Mouse (Mus musculus): Measurements from ENCODE around the gene Nfe2l1. TPM values are rescaled to one million over a fixed set of nuclear protein-coding genes. Genes with fewer than 3 reads are reported as not detected.

Nfe2l1 gene
- total and polyA plus RNA-seq, 2 experiments: 41.3 to 106 TPM

DNA sequence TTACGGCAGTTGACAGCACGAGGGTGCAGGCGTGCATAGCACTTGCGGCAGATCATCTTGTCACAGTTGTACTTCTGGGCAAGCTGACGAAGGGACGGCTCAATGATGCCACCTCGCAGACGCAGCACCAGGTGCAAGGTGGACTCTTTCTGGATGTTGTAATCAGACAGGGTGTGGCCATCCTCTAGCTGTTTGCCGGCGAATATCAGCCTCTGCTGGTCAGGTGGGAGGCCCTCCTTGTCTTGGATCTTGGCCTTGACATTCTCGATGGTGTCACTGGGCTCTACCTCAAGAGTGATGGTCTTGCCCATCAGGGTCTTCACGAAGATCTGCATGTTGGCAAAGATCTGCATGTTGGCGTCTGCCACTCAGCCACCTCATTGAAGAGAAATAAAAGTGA is 34.3 kb downstream of the Nfe2l1 start:
- 74% methylated on average over 13 of the region's 13 CpGs for WGBS

DNA sequence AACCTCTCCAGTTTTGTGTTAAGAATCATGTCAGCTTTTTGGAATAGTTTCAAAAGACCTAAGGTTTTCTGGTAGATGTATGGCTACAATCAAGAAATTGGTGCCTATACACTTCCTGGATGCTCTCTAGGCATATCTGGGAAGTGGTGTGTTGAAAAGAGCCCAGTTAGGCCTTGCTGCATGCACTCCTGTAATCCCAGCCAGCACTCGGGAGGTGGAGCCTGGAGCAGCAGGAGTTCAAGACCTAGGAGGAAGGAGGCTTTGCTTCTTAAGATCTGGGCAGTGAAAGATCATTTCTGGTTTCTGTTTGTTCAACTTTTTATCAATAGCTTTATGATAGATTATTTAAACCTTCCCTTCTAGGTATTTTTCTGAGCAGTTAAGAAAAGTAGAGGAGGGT is 39.1 kb downstream of the Nfe2l1 start:
- WGBS: 27% methylated on average over 1 of the region's 1 CpGs
- Histone ChIP-seq H3K27ac (replicated peaks; ENCODE audit: insufficient read depth, low read depth, low read length) (no peak overlapping the region), H3K4me3 (ENCODE audit: insufficient read depth, low read depth, low read length) (no peak overlapping the region), H3K79me2 (ENCODE audit: control insufficient read depth, insufficient read depth, low read length) (peaks cover 21% of the 10 kb centered on the region), H3K4me1 (ENCODE audit: control insufficient read depth, insufficient read depth, low read length) (peaks cover 13% of the 10 kb centered on the region), H3K27me3 (ENCODE audit: control insufficient read depth, insufficient read depth, low read length) (no peaks in the 10 kb centered on the region), H3K9ac (ENCODE audit: low read depth, low read length) (no peak overlapping the region), H3K36me3 (ENCODE audit: control insufficient read depth, insufficient read depth, low read length) (no peaks in the 10 kb centered on the region)
- DNase-seq (ENCODE audit: extremely low read depth, low read depth, low spot score): no peak
- no peak for TF ChIP-seq CTCF (IDR thresholded peaks at IDR 0.05; ENCODE audit: low read depth, low read length)
- no peak for TF ChIP-seq POLR2A (IDR thresholded peaks at IDR 0.05; ENCODE audit: extremely low read depth, insufficient read depth, low read length)

More for the DNA sequence above, 34.3 kb downstream of the Nfe2l1 start:
- Histone ChIP-seq H3K4me3 (ENCODE audit: insufficient read depth, low read depth, low read length) (no peak overlapping the region), H3K79me2 (ENCODE audit: control insufficient read depth, insufficient read depth, low read length) (peaks cover 22% of the 10 kb centered on the region; the same call in 1 of the 2 replicates), H3K27ac (replicated peaks; ENCODE audit: insufficient read depth, low read depth, low read length) (no peak overlapping the region), H3K36me3 (ENCODE audit: control insufficient read depth, insufficient read depth, low read length) (peaks cover 6% of the 10 kb centered on the region; the same call in 1 of the 2 replicates), H3K4me1 (ENCODE audit: control insufficient read depth, insufficient read depth, low read length) (peaks cover 2% of the 10 kb centered on the region), H3K9ac (ENCODE audit: low read depth, low read length) (no peak overlapping the region), H3K27me3 (ENCODE audit: control insufficient read depth, insufficient read depth, low read length) (no peaks in the 10 kb centered on the region)
- no peak for DNase-seq (ENCODE audit: extremely low read depth, low read depth, low spot score)
- no peak for TF ChIP-seq CTCF (IDR thresholded peaks at IDR 0.05; ENCODE audit: low read depth, low read length)
- TF ChIP-seq POLR2A (IDR thresholded peaks at IDR 0.05; ENCODE audit: extremely low read depth, insufficient read depth, low read length): no peak

DNA sequence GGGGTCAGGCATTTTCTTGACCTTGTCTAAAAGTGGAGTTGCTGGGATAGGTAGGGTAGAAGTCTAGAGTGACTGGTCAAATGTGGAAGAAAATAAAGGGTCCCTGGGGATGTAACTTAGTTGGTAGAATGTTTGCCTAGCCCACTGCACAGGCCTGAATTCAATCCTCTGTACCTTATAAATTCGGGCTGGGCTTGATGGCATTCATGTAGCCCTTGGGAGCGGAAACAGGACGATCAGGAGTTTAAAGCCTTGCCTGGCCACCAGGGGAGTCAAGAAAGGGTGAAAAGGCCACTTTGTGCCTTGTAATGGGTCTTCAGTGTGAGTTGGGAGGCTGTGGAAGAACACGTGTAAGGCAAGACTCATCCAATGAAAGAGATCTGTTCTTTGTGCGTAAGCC is 39.8 kb downstream of the Nfe2l1 start:
- no peaks in the 10 kb centered on the region for H3K27me3 ChIP-seq (ENCODE audit: control insufficient read depth, insufficient read depth, low read length)
- H3K36me3 ChIP-seq (ENCODE audit: control insufficient read depth, insufficient read depth, low read length): no peaks in the 10 kb centered on the region
- 21% methylated on average over 5 of the region's 5 CpGs for WGBS
- H3K4me1 ChIP-seq (ENCODE audit: control insufficient read depth, insufficient read depth, low read length): peaks cover 13% of the 10 kb centered on the region
- peak overlapping the region; percentile 98 for H3K4me3 ChIP-seq (ENCODE audit: insufficient read depth, low read depth, low read length)
- no peak for TF ChIP-seq CTCF (IDR thresholded peaks at IDR 0.05; ENCODE audit: low read depth, low read length)
- no peak for TF ChIP-seq POLR2A (IDR thresholded peaks at IDR 0.05; ENCODE audit: extremely low read depth, insufficient read depth, low read length)
- H3K9ac ChIP-seq (ENCODE audit: low read depth, low read length): peak overlapping the region; percentile 98
- DNase-seq (ENCODE audit: extremely low read depth, low read depth, low spot score): no peak
- H3K79me2 ChIP-seq (ENCODE audit: control insufficient read depth, insufficient read depth, low read length): peaks cover 17% of the 10 kb centered on the region
- no peak overlapping the region for H3K27ac ChIP-seq (replicated peaks; ENCODE audit: insufficient read depth, low read depth, low read length)

DNA sequence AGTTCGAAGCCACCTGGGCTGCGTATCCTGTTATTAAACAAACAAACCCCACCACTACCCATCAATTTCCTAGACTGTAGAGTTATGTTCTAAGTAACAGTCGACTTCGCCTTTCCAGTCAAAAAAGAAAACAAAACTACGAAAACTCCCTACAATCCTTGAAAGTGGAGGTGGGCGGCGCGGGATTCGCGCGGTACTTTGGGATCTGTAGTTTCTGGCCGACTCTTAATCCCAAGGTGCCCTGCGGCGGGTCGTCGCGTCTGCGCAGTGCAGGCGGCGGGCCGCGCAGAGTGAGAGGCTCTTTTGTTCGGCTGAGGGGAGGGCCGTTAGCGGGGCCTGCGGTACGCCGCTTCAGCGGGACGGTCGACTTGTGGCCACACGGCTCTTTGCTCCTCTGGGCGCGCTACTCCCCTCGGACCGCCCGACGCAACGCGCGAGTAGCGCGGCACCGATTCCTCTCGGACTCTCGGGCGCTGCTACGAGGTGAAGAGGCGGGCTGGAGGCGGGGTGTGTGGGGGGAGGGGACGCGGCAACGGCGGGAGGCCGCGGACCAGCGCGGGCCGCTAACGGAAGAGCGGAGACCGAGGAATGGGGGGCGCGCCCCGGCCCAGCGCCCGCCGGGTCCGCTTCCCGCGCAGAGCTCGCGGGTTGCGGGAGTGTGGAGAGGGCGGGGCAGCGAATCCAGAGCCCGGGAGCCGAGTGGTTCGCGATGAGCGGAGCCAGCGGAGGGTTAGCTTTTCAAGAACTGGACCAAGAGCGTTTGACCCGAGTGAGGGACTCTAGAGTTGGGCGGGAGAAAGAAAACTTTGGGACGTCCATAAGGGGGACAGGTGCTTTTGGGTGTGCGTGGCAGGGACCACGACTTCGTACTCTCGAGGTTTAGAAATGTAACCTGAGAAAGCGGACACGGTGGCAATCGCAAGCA is 40.6 kb downstream of the Nfe2l1 start, which contains the start of gene Cbx1:
Gene Cbx1 (plus strand): TSS at position 257 of the 925 bp plus-strand sequence.
- peak; percentile 79 for DNase-seq (ENCODE audit: extremely low read depth, low read depth, low spot score)
- Histone ChIP-seq H3K9ac (ENCODE audit: low read depth, low read length) (peak within 1 kb of the TSS; percentile 98), H3K79me2 (ENCODE audit: control insufficient read depth, insufficient read depth, low read length) (peaks cover 14% of the 10 kb centered on the region), H3K27ac (replicated peaks; ENCODE audit: insufficient read depth, low read depth, low read length) (peak within 1 kb of the TSS; percentile 88), H3K4me3 (ENCODE audit: insufficient read depth, low read depth, low read length) (peak within 1 kb of the TSS; percentile 98), H3K36me3 (ENCODE audit: control insufficient read depth, insufficient read depth, low read length) (no peaks in the 10 kb centered on the region), H3K4me1 (ENCODE audit: control insufficient read depth, insufficient read depth, low read length) (peaks cover 13% of the 10 kb centered on the region), H3K27me3 (ENCODE audit: control insufficient read depth, insufficient read depth, low read length) (no peaks in the 10 kb centered on the region)
- no peak for TF ChIP-seq CTCF (IDR thresholded peaks at IDR 0.05; ENCODE audit: low read depth, low read length)
- TF ChIP-seq POLR2A (IDR thresholded peaks at IDR 0.05; ENCODE audit: extremely low read depth, insufficient read depth, low read length): peak; percentile 65; the same call in 1 of the 2 replicates
- WGBS: under 1% methylated on average over 91 of the region's 93 CpGs

DNA sequence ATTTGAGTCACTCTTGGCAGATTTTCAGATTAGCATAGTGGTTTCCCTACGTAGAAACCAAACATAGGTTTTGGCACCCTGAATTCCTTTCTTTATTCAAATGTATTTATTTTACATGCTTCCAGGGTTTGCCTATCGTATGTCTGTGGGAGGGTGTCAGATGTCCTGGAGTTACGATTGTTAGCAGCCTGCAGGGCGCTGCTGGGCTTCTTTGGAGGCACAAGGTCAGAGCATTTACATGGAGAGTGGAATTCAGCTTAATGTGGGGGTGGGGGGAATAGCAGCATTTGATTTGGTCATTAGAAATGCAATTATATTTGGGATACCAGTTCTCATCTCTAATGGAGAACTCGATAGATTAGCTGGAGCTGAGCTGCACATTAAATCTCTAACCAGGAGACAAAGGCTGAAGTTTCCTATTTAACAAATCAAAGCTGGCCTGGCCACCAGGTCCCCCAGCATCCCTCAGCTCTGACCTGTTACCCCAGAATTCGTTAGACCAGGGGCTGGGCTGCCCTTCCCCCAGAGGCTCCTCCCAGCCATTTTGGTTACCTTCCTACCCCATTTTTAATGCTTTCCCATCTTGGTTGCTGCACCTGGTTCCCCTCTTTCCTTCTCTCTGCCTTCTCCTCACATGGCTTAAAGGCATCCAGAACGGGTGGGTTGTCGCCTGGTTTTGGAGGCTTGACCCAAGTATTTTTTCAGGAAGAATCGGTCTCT is 42.9 kb downstream of the Nfe2l1 start:
- Histone ChIP-seq H3K27me3 (ENCODE audit: control insufficient read depth, insufficient read depth, low read length) (no peaks in the 10 kb centered on the region), H3K9ac (ENCODE audit: low read depth, low read length) (no peak overlapping the region), H3K27ac (replicated peaks; ENCODE audit: insufficient read depth, low read depth, low read length) (no peak overlapping the region), H3K4me1 (ENCODE audit: control insufficient read depth, insufficient read depth, low read length) (peaks cover 13% of the 10 kb centered on the region), H3K4me3 (ENCODE audit: insufficient read depth, low read depth, low read length) (no peak overlapping the region), H3K79me2 (ENCODE audit: control insufficient read depth, insufficient read depth, low read length) (peaks cover 14% of the 10 kb centered on the region), H3K36me3 (ENCODE audit: control insufficient read depth, insufficient read depth, low read length) (no peaks in the 10 kb centered on the region)
- 71% methylated on average over 9 of the region's 9 CpGs for WGBS
- no peak for TF ChIP-seq POLR2A (IDR thresholded peaks at IDR 0.05; ENCODE audit: extremely low read depth, insufficient read depth, low read length)
- TF ChIP-seq CTCF (IDR thresholded peaks at IDR 0.05; ENCODE audit: low read depth, low read length): no peak
- DNase-seq (ENCODE audit: extremely low read depth, low read depth, low spot score): no peak

Data from liver, adult 2 months (tissue).